Mouse (Mus musculus) megakaryocyte, embryonic 14.5 days (primary cell): ENCODE results near the gene Tspan32.

Experiments used
- FLI1 ChIP-seq: IDR thresholded peaks from 2 replicates; pipeline ENCODE4 v1.6.1; 2012; ENCODE audit warnings: low read length, inconsistent platforms, mixed read lengths
- GATA1 ChIP-seq: IDR thresholded peaks from 3 replicates; pipeline ENCODE4 v1.6.1; 2012; ENCODE audit warnings: mixed read lengths, low read length, inconsistent platforms, borderline replicate concordance

DNA sequence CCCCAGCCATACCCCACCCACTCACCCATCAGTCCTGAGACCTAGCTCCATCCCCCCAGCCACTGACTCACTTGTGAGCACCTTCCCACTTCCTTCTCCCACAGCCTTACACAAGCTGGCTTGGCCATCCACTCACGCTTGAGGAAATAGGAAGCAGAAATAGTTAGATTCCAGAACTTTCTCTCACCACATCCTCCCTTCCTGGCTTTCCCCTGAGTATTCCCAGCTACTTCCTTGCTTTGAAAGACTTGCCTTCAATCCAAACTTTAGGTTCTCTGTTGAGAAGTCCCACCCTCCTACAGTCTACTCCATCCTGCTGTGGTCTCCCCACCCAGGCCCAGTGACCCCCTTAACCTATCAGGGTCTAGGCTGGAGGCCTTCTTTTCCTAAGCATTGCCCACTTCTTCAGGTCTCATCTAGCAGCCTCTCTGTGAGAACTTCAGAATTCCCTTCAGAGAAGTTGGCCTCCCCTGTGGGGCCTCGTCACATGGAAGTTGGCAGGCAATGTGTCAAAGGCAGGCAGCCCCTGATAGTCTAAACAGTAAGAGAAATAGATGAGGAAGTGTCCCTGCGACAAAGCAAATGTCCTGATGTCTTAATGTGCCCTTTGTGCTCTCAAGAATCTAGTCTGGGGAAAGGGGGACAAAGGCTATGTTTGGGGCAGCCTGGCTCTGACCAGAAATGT is 36.4 kb downstream of the Tspan32 start:
- TF ChIP-seq GATA1 (no peak), FLI1 (no peak)
